Mouse (Mus musculus): ENCODE measurements at regions not wholly inside any gene's neighbourhood (a gene's known extent, or its start where the extent isn't known, plus 50 kb on each side); places are given as distances from the start of the nearest gene placed in this dataset.

GRCm38 (mm10) chr3:117139835-117140234 lies 171.0 kb upstream of the Palmd start:
- H3K4me3 ChIP-seq (ENCODE audit: control insufficient read depth in 1 of 2, insufficient read depth in 1 of 2, low read depth in 1 of 2, low read length in 2 of 2) = no peak overlapping the region
- WGBS = 73% methylated on average over 2 of the region's 2 CpGs
- ATAC-seq (ENCODE audit: insufficient number of reproducible peaks, insufficient read depth, low FRiP score, low read depth) = no peak
- no peak overlapping the region for H3K4me2 ChIP-seq (ENCODE audit: low read length)
- no peaks in the 10 kb centered on the region for H3K36me3 ChIP-seq (ENCODE audit: control insufficient read depth, insufficient read depth, low read length)
- no peak overlapping the region for H3K9ac ChIP-seq (ENCODE audit: low read length)
- H3K27ac ChIP-seq (replicated peaks in 1 of 2; ENCODE audit: control insufficient read depth in 1 of 2, insufficient read depth in 1 of 2, low read depth in 2 of 2, low read length in 2 of 2) = no peak overlapping the region
- H3K27me3 ChIP-seq (ENCODE audit: control insufficient read depth, insufficient read depth, low read length) = no peaks in the 10 kb centered on the region
- no peaks in the 10 kb centered on the region for H3K4me1 ChIP-seq (ENCODE audit: control insufficient read depth in 2 of 2, insufficient read depth in 2 of 2, low read length in 2 of 2)
- H3K9me3 ChIP-seq (ENCODE audit: control insufficient read depth, low read length) = no peaks in the 10 kb centered on the region

- no peaks in the 10 kb centered on the region for H3K4me1 ChIP-seq (ENCODE audit: control insufficient read depth in 2 of 2, insufficient read depth in 2 of 2, low read length in 2 of 2)
- H3K9ac ChIP-seq (ENCODE audit: low read length) = no peak overlapping the region
- WGBS = 64% methylated on average over 7 of the region's 7 CpGs
- H3K4me2 ChIP-seq (ENCODE audit: low read length) = no peak overlapping the region
- H3K4me3 ChIP-seq (ENCODE audit: control insufficient read depth in 1 of 2, insufficient read depth in 1 of 2, low read depth in 1 of 2, low read length in 2 of 2) = no peak overlapping the region
- H3K27me3 ChIP-seq (ENCODE audit: control insufficient read depth, insufficient read depth, low read length) = no peaks in the 10 kb centered on the region
- ATAC-seq (ENCODE audit: insufficient number of reproducible peaks, insufficient read depth, low FRiP score, low read depth) = no peak
- no peak overlapping the region for H3K27ac ChIP-seq (replicated peaks in 1 of 2; ENCODE audit: control insufficient read depth in 1 of 2, insufficient read depth in 1 of 2, low read depth in 2 of 2, low read length in 2 of 2)
- no peaks in the 10 kb centered on the region for H3K9me3 ChIP-seq (ENCODE audit: control insufficient read depth, low read length)
- no peaks in the 10 kb centered on the region for H3K36me3 ChIP-seq (ENCODE audit: control insufficient read depth, insufficient read depth, low read length)
These were observed 169.9 kb upstream of the Palmd start for GRCm38 (mm10) chr3:117138720-117139119.

GRCm38 (mm10) chr3:117132897-117133296 lies 164.1 kb upstream of the Palmd start:
- Histone ChIP-seq H3K9ac (ENCODE audit: low read length) (no peak overlapping the region), H3K4me2 (ENCODE audit: low read length) (no peak overlapping the region), H3K4me3 (ENCODE audit: control insufficient read depth in 1 of 2, insufficient read depth in 1 of 2, low read depth in 1 of 2, low read length in 2 of 2) (no peak overlapping the region), H3K27me3 (ENCODE audit: control insufficient read depth, insufficient read depth, low read length) (no peaks in the 10 kb centered on the region), H3K4me1 (ENCODE audit: control insufficient read depth in 2 of 2, insufficient read depth in 2 of 2, low read length in 2 of 2) (no peaks in the 10 kb centered on the region), H3K27ac (replicated peaks in 1 of 2; ENCODE audit: control insufficient read depth in 1 of 2, insufficient read depth in 1 of 2, low read depth in 2 of 2, low read length in 2 of 2) (no peak overlapping the region), H3K9me3 (ENCODE audit: control insufficient read depth, low read length) (no peaks in the 10 kb centered on the region), H3K36me3 (ENCODE audit: control insufficient read depth, insufficient read depth, low read length) (no peaks in the 10 kb centered on the region)
- no peak for ATAC-seq (ENCODE audit: insufficient number of reproducible peaks, insufficient read depth, low FRiP score, low read depth)
- WGBS = 84% methylated on average over 4 of the region's 4 CpGs

- no peaks in the 10 kb centered on the region for H3K4me1 ChIP-seq (ENCODE audit: control insufficient read depth in 2 of 2, insufficient read depth in 2 of 2, low read length in 2 of 2)
- H3K9ac ChIP-seq (ENCODE audit: low read length) = no peak overlapping the region
- H3K4me3 ChIP-seq (ENCODE audit: control insufficient read depth in 1 of 2, insufficient read depth in 1 of 2, low read depth in 1 of 2, low read length in 2 of 2) = no peak overlapping the region
- H3K9me3 ChIP-seq (ENCODE audit: control insufficient read depth, low read length) = no peaks in the 10 kb centered on the region
- 91% methylated on average over 3 of the region's 3 CpGs for WGBS
- no peak for ATAC-seq (ENCODE audit: insufficient number of reproducible peaks, insufficient read depth, low FRiP score, low read depth)
- H3K36me3 ChIP-seq (ENCODE audit: control insufficient read depth, insufficient read depth, low read length) = no peaks in the 10 kb centered on the region
- no peak overlapping the region for H3K4me2 ChIP-seq (ENCODE audit: low read length)
- no peaks in the 10 kb centered on the region for H3K27me3 ChIP-seq (ENCODE audit: control insufficient read depth, insufficient read depth, low read length)
- no peak overlapping the region for H3K27ac ChIP-seq (replicated peaks in 1 of 2; ENCODE audit: control insufficient read depth in 1 of 2, insufficient read depth in 1 of 2, low read depth in 2 of 2, low read length in 2 of 2)
These were observed 153.4 kb upstream of the Palmd start for GRCm38 (mm10) chr3:117122211-117122610.

GRCm38 (mm10) chr3:117120086-117121055 lies 151.6 kb upstream of the Palmd start:
- H3K36me3 ChIP-seq (ENCODE audit: control insufficient read depth, insufficient read depth, low read length) = no peaks in the 10 kb centered on the region
- no peak for ATAC-seq (ENCODE audit: insufficient number of reproducible peaks, insufficient read depth, low FRiP score, low read depth)
- H3K9me3 ChIP-seq (ENCODE audit: control insufficient read depth, low read length) = no peaks in the 10 kb centered on the region
- 51% methylated on average over 13 of the region's 13 CpGs for WGBS
- no peak overlapping the region for H3K4me3 ChIP-seq (ENCODE audit: control insufficient read depth in 1 of 2, insufficient read depth in 1 of 2, low read depth in 1 of 2, low read length in 2 of 2)
- H3K27me3 ChIP-seq (ENCODE audit: control insufficient read depth, insufficient read depth, low read length) = no peaks in the 10 kb centered on the region
- H3K4me2 ChIP-seq (ENCODE audit: low read length) = no peak overlapping the region
- H3K27ac ChIP-seq (replicated peaks in 1 of 2; ENCODE audit: control insufficient read depth in 1 of 2, insufficient read depth in 1 of 2, low read depth in 2 of 2, low read length in 2 of 2) = no peak overlapping the region
- H3K9ac ChIP-seq (ENCODE audit: low read length) = no peak overlapping the region
- no peaks in the 10 kb centered on the region for H3K4me1 ChIP-seq (ENCODE audit: control insufficient read depth in 2 of 2, insufficient read depth in 2 of 2, low read length in 2 of 2)

- no peak for ATAC-seq (ENCODE audit: insufficient number of reproducible peaks, insufficient read depth, low FRiP score, low read depth)
- Histone ChIP-seq H3K4me1 (ENCODE audit: control insufficient read depth in 2 of 2, insufficient read depth in 2 of 2, low read length in 2 of 2) (no peaks in the 10 kb centered on the region), H3K27ac (replicated peaks in 1 of 2; ENCODE audit: control insufficient read depth in 1 of 2, insufficient read depth in 1 of 2, low read depth in 2 of 2, low read length in 2 of 2) (no peak overlapping the region), H3K4me3 (ENCODE audit: control insufficient read depth in 1 of 2, insufficient read depth in 1 of 2, low read depth in 1 of 2, low read length in 2 of 2) (no peak overlapping the region), H3K36me3 (ENCODE audit: control insufficient read depth, insufficient read depth, low read length) (no peaks in the 10 kb centered on the region), H3K9ac (ENCODE audit: low read length) (no peak overlapping the region), H3K4me2 (ENCODE audit: low read length) (no peak overlapping the region), H3K9me3 (ENCODE audit: control insufficient read depth, low read length) (no peaks in the 10 kb centered on the region), H3K27me3 (ENCODE audit: control insufficient read depth, insufficient read depth, low read length) (no peaks in the 10 kb centered on the region)
- WGBS = 75% methylated on average over 5 of the region's 5 CpGs
These were observed 150.8 kb upstream of the Palmd start for GRCm38 (mm10) chr3:117119576-117119975.

- 45% methylated on average over 1 of the region's 1 CpGs for WGBS
- no peaks in the 10 kb centered on the region for H3K4me1 ChIP-seq (ENCODE audit: control insufficient read depth in 2 of 2, insufficient read depth in 2 of 2, low read length in 2 of 2)
- no peak for ATAC-seq (ENCODE audit: insufficient number of reproducible peaks, insufficient read depth, low FRiP score, low read depth)
- H3K27me3 ChIP-seq (ENCODE audit: control insufficient read depth, insufficient read depth, low read length) = no peaks in the 10 kb centered on the region
- no peak overlapping the region for H3K9ac ChIP-seq (ENCODE audit: low read length)
- H3K4me2 ChIP-seq (ENCODE audit: low read length) = no peak overlapping the region
- H3K9me3 ChIP-seq (ENCODE audit: control insufficient read depth, low read length) = no peaks in the 10 kb centered on the region
- no peak overlapping the region for H3K27ac ChIP-seq (replicated peaks in 1 of 2; ENCODE audit: control insufficient read depth in 1 of 2, insufficient read depth in 1 of 2, low read depth in 2 of 2, low read length in 2 of 2)
- no peak overlapping the region for H3K4me3 ChIP-seq (ENCODE audit: control insufficient read depth in 1 of 2, insufficient read depth in 1 of 2, low read depth in 1 of 2, low read length in 2 of 2)
- no peaks in the 10 kb centered on the region for H3K36me3 ChIP-seq (ENCODE audit: control insufficient read depth, insufficient read depth, low read length)
These were observed 149.1 kb upstream of the Palmd start for GRCm38 (mm10) chr3:117117838-117118237.

- 74% methylated on average over 2 of the region's 2 CpGs for WGBS
- no peaks in the 10 kb centered on the region for H3K4me1 ChIP-seq (ENCODE audit: control insufficient read depth in 2 of 2, insufficient read depth in 2 of 2, low read length in 2 of 2)
- no peak for ATAC-seq (ENCODE audit: insufficient number of reproducible peaks, insufficient read depth, low FRiP score, low read depth)
- H3K27me3 ChIP-seq (ENCODE audit: control insufficient read depth, insufficient read depth, low read length) = no peaks in the 10 kb centered on the region
- no peaks in the 10 kb centered on the region for H3K9me3 ChIP-seq (ENCODE audit: control insufficient read depth, low read length)
- H3K9ac ChIP-seq (ENCODE audit: low read length) = no peak overlapping the region
- no peak overlapping the region for H3K4me2 ChIP-seq (ENCODE audit: low read length)
- H3K36me3 ChIP-seq (ENCODE audit: control insufficient read depth, insufficient read depth, low read length) = no peaks in the 10 kb centered on the region
- H3K4me3 ChIP-seq (ENCODE audit: control insufficient read depth in 1 of 2, insufficient read depth in 1 of 2, low read depth in 1 of 2, low read length in 2 of 2) = no peak overlapping the region
- no peak overlapping the region for H3K27ac ChIP-seq (replicated peaks in 1 of 2; ENCODE audit: control insufficient read depth in 1 of 2, insufficient read depth in 1 of 2, low read depth in 2 of 2, low read length in 2 of 2)
These were observed 147.4 kb upstream of the Palmd start for GRCm38 (mm10) chr3:117116210-117116609.

All from heart, embryonic 14.5 days (tissue).